Mouse (Mus musculus): ENCODE data around the gene Palm2.
A peak's percentile ranks its signal among the peaks of the same experiment; 100 is the strongest.

Palm2 gene

GRCm38 (mm10) chr4:57565811-57566210, 131.8 kb downstream of the Palm2 start:
- ATAC-seq (ENCODE audit: insufficient number of reproducible peaks, low FRiP score, low TSS enrichment), result no peak

- no peak for ATAC-seq (ENCODE audit: insufficient number of reproducible peaks, low FRiP score, low TSS enrichment)
These were observed 133.7 kb downstream of the Palm2 start, which contains the start of gene Pakap for GRCm38 (mm10) chr4:57567666-57568206. TSS of gene Pakap (plus strand) at chr4:57568179.

- no peak for ATAC-seq (ENCODE audit: insufficient number of reproducible peaks, low FRiP score, low TSS enrichment)
These were observed 134.4 kb downstream of the Palm2 start for GRCm38 (mm10) chr4:57568268-57569068.

- ATAC-seq (ENCODE audit: insufficient number of reproducible peaks, low FRiP score, low TSS enrichment), result no peak
These were observed 135.0 kb downstream of the Palm2 start for GRCm38 (mm10) chr4:57569069-57569355.

- no peak for ATAC-seq (ENCODE audit: insufficient number of reproducible peaks, low FRiP score, low TSS enrichment)
These were observed 135.7 kb downstream of the Palm2 start for GRCm38 (mm10) chr4:57569711-57570110.

- ATAC-seq (ENCODE audit: insufficient number of reproducible peaks, low FRiP score, low TSS enrichment), result no peak
These were observed 136.2 kb downstream of the Palm2 start for GRCm38 (mm10) chr4:57570229-57570628.

GRCm38 (mm10) chr4:57574181-57574580, 140.1 kb downstream of the Palm2 start:
- no peak for ATAC-seq (ENCODE audit: insufficient number of reproducible peaks, low FRiP score, low TSS enrichment)

GRCm38 (mm10) chr4:57574646-57575045, 140.6 kb downstream of the Palm2 start:
- no peak for ATAC-seq (ENCODE audit: insufficient number of reproducible peaks, low FRiP score, low TSS enrichment)

GRCm38 (mm10) chr4:57575686-57576085, 141.6 kb downstream of the Palm2 start:
- no peak for ATAC-seq (ENCODE audit: insufficient number of reproducible peaks, low FRiP score, low TSS enrichment)

- no peak for ATAC-seq (ENCODE audit: insufficient number of reproducible peaks, low FRiP score, low TSS enrichment)
These were observed 142.0 kb downstream of the Palm2 start for GRCm38 (mm10) chr4:57576095-57576494.

GRCm38 (mm10) chr4:57579683-57580082, 145.6 kb downstream of the Palm2 start:
- no peak for ATAC-seq (ENCODE audit: insufficient number of reproducible peaks, low FRiP score, low TSS enrichment)

GRCm38 (mm10) chr4:57585281-57585800, 151.3 kb downstream of the Palm2 start:
- ATAC-seq (ENCODE audit: insufficient number of reproducible peaks, low FRiP score, low TSS enrichment), result no peak

- ATAC-seq (ENCODE audit: insufficient number of reproducible peaks, low FRiP score, low TSS enrichment), result no peak
These were observed 153.0 kb downstream of the Palm2 start for GRCm38 (mm10) chr4:57586933-57587658.

- ATAC-seq (ENCODE audit: insufficient number of reproducible peaks, low FRiP score, low TSS enrichment), result no peak
These were observed 154.3 kb downstream of the Palm2 start for GRCm38 (mm10) chr4:57588356-57588755.

GRCm38 (mm10) chr4:57592751-57593150, 158.7 kb downstream of the Palm2 start:
- ATAC-seq (ENCODE audit: insufficient number of reproducible peaks, low FRiP score, low TSS enrichment), result no peak

- ATAC-seq (ENCODE audit: insufficient number of reproducible peaks, low FRiP score, low TSS enrichment), result no peak
These were observed 165.9 kb downstream of the Palm2 start for GRCm38 (mm10) chr4:57599946-57600345.

- no peak for ATAC-seq (ENCODE audit: insufficient number of reproducible peaks, low FRiP score, low TSS enrichment)
These were observed 166.8 kb downstream of the Palm2 start for GRCm38 (mm10) chr4:57600685-57601457.

- ATAC-seq (ENCODE audit: insufficient number of reproducible peaks, low FRiP score, low TSS enrichment), result no peak
These were observed 167.4 kb downstream of the Palm2 start for GRCm38 (mm10) chr4:57601458-57601835.

GRCm38 (mm10) chr4:57601903-57602617, 168.0 kb downstream of the Palm2 start:
- peak; percentile 78 for ATAC-seq (ENCODE audit: insufficient number of reproducible peaks, low FRiP score, low TSS enrichment)

GRCm38 (mm10) chr4:57606258-57606657, 172.2 kb downstream of the Palm2 start:
- ATAC-seq (ENCODE audit: insufficient number of reproducible peaks, low FRiP score, low TSS enrichment), result no peak

Measured in cerebellum, adult (tissue).